Mouse (Mus musculus): ENCODE data around the gene Prkrip1. TPM values are rescaled to one million over a fixed set of nuclear protein-coding genes. Genes with fewer than 3 reads are reported as not detected.
A peak's percentile ranks its signal among the peaks of the same experiment; 100 is the strongest.

Prkrip1 gene
- polyA plus RNA-seq, 1 experiment from 2014 or later: 46.6 TPM

DNA sequence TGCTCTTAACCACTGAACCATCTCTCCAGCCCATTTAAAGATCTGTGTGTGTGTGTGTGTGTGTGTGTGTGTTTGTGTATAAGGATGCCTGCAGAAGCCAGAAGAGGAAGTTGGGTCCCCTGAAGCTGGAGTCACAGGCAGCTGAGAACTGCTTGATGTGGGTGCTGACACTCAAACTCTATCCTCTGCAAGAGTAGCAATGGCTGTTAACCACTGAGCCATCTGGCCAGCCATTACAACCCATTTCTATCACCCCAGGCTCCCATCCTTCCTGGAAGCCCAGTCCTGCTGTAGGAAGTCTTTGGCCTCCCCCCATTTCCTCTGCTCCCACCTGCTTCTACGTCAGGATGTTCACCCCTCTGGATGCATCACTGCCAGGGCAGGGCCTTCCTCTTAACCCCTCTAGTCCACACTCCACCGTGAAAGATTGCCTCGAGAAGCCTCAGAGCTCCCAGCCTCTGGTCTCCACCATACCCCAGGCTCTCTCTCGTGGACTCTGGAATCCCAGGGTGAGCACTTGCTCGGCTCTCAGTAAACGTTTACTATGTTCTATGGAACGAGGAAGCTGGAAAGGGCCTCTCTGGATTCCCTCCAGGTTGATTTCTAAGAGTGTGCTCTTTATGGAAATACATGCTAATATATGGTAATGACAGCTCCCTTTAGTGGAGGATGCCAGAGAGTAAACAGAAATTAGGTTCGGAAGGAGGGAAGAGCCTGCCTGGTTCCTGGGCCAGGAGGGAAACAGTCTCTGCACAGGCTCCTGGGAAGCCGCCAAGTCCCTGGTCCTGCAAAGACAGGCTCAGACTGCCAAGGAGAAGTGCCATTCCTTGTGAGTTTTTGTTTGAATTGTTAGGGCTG lies 24.9 kb downstream of the Prkrip1 start:
- H3K4me2 ChIP-seq (ENCODE audit: low read length): no peak overlapping the region
- H3K9me3 ChIP-seq (replicated peaks; ENCODE audit: low read length): no peaks in the 10 kb centered on the region
- ATAC-seq (replicated peaks; ENCODE audit: low FRiP score, low read depth): no peak
- no peak overlapping the region for H3K9ac ChIP-seq (ENCODE audit: low read depth, low read length)
- H3K27ac ChIP-seq: peak overlapping the region; percentile 50
- peaks cover 4% of the 10 kb centered on the region; the same call in 1 of the 2 replicates for H3K4me1 ChIP-seq (replicated peaks; ENCODE audit: insufficient read depth, low read length)
- no peak for DNase-seq (ENCODE audit: low spot score)
- 41% methylated on average over 9 of the region's 9 CpGs for WGBS
- no peak for TF ChIP-seq CTCF (IDR thresholded peaks at IDR 0.05; ENCODE audit: low read depth)
- H3K27me3 ChIP-seq (ENCODE audit: insufficient read depth, low read length): no peaks in the 10 kb centered on the region
- H3K36me3 ChIP-seq (ENCODE audit: insufficient read depth, low read length): peaks cover 2% of the 10 kb centered on the region; the same call in 1 of the 2 replicates
- no peak overlapping the region for H3K4me3 ChIP-seq (replicated peaks; ENCODE audit: low read depth, low read length)

DNA sequence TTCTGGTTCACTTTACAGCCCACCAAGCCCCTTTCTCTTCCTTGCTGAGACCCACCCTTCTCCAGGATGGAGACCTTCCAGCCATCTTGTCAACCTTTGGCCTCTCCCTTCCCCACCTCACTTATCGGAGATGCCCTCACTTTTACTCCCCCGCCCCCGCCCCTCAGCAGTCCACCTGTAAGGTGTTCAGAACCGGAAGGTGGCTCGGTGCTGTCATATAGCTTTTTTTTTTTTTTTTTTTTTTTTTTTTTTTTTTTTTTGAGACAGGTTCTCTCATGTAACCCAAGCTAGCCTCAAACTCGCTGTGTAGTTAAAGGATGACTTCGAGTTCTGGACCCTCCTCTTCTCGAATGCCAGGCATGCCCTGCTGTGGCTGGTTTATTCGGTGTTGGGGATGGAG lies 25.8 kb downstream of the Prkrip1 start:
- no peaks in the 10 kb centered on the region for H3K9me3 ChIP-seq (replicated peaks; ENCODE audit: low read length)
- WGBS: 77% methylated on average over 9 of the region's 9 CpGs
- 0 out of 2 replicates have a peak, but pooled peaks cover 2% of the 10 kb centered on the region for H3K36me3 ChIP-seq (ENCODE audit: insufficient read depth, low read length)
- no peak for TF ChIP-seq CTCF (IDR thresholded peaks at IDR 0.05; ENCODE audit: low read depth)
- H3K4me3 ChIP-seq (replicated peaks; ENCODE audit: low read depth, low read length): no peak overlapping the region
- H3K27ac ChIP-seq: no peak overlapping the region
- ATAC-seq (replicated peaks; ENCODE audit: low FRiP score, low read depth) (no peak), DNase-seq (ENCODE audit: low spot score) (no peak)
- H3K27me3 ChIP-seq (ENCODE audit: insufficient read depth, low read length): no peaks in the 10 kb centered on the region
- H3K4me1 ChIP-seq (replicated peaks; ENCODE audit: insufficient read depth, low read length): peaks cover 4% of the 10 kb centered on the region; the same call in 1 of the 2 replicates
- H3K4me2 ChIP-seq (ENCODE audit: low read length): no peak overlapping the region
- H3K9ac ChIP-seq (ENCODE audit: low read depth, low read length): no peak overlapping the region

GRCm38 (mm10) chr5:136171363-136172341 lies 27.1 kb downstream of the Prkrip1 start:
- no peaks in the 10 kb centered on the region for H3K27me3 ChIP-seq (ENCODE audit: insufficient read depth, low read length)
- ATAC-seq (replicated peaks; ENCODE audit: low FRiP score, low read depth): no peak
- H3K4me3 ChIP-seq (replicated peaks; ENCODE audit: low read depth, low read length): peak overlapping the region; percentile 50
- H3K27ac ChIP-seq: peak overlapping the region; percentile 15; the same call in 1 of the 2 replicates
- no peak overlapping the region for H3K9ac ChIP-seq (ENCODE audit: low read depth, low read length)
- H3K4me1 ChIP-seq (replicated peaks; ENCODE audit: insufficient read depth, low read length): peaks cover 4% of the 10 kb centered on the region; the same call in 1 of the 2 replicates
- no peak for TF ChIP-seq CTCF (IDR thresholded peaks at IDR 0.05; ENCODE audit: low read depth)
- peak overlapping the region; percentile 94 for H3K4me2 ChIP-seq (ENCODE audit: low read length)
- 28% methylated on average over 17 of the region's 17 CpGs for WGBS
- no peaks in the 10 kb centered on the region for H3K36me3 ChIP-seq (ENCODE audit: insufficient read depth, low read length)
- peak; percentile 36 for DNase-seq (ENCODE audit: low spot score)
- H3K9me3 ChIP-seq (replicated peaks; ENCODE audit: low read length): no peaks in the 10 kb centered on the region

GRCm38 (mm10) chr5:136170512-136171362 lies 28.0 kb downstream of the Prkrip1 start, which contains the start of gene Orai2:
Gene Orai2, minus strand, starts transcription at chr5:136170713.
- H3K4me1 ChIP-seq (replicated peaks; ENCODE audit: insufficient read depth, low read length): peaks cover 4% of the 10 kb centered on the region; the same call in 1 of the 2 replicates
- no peak for TF ChIP-seq CTCF (IDR thresholded peaks at IDR 0.05; ENCODE audit: low read depth)
- ATAC-seq (replicated peaks; ENCODE audit: low FRiP score, low read depth) (peak; percentile 82), DNase-seq (ENCODE audit: low spot score) (peak; percentile 89)
- H3K36me3 ChIP-seq (ENCODE audit: insufficient read depth, low read length): no peaks in the 10 kb centered on the region
- H3K9me3 ChIP-seq (replicated peaks; ENCODE audit: low read length): no peaks in the 10 kb centered on the region
- 2% methylated on average over 49 of the region's 49 CpGs for WGBS
- peak within 1 kb of the TSS; percentile 50 for H3K4me3 ChIP-seq (replicated peaks; ENCODE audit: low read depth, low read length)
- H3K27me3 ChIP-seq (ENCODE audit: insufficient read depth, low read length): no peaks in the 10 kb centered on the region
- peak within 1 kb of the TSS; percentile 57 for H3K9ac ChIP-seq (ENCODE audit: low read depth, low read length)
- peak within 1 kb of the TSS; percentile 32; the same call in 1 of the 2 replicates for H3K27ac ChIP-seq
- H3K4me2 ChIP-seq (ENCODE audit: low read length): peak within 1 kb of the TSS; percentile 94

DNA sequence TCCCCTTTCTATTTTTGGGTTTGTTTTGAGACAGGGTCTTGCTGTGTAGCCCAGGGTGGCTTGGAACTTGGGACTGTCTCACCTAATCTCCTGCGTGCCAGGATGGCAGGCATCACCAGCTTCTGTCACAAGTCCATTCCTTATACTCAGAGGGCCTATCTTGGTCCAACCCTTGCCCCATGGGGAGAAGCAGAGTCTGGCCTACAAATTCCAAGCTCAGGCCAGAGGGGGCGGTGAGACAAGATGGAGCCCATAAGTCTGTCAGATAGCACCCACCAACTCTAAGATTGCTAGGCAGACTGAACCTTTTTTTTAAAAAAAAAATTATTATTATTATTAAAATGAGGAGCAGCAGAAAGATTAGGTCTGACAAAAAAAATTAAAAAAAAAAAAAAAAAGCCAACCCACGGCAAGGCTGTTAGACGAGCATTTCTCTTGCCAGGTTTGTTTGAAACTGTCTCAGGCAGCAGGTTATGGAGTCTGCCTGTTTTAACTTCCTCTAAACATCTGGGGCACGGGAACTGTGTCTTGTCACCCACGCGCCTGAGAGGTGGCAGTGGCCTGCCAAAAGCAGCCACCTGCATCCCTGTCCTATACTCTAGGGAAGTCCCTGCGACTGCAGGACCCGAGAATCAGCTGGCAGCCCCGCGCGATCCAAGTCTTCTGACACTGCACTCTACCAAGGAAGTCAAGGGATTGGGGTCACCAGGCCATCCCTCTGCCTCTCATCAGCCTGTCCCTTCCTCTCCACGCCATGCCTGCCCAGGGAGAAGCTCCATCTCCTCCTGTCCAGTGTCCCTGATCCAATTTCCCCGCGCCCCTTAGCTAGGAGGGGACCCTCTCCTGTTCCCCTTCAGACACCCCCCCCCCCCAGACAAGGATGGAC lies 28.9 kb downstream of the Prkrip1 start:
- DNase-seq (ENCODE audit: low spot score): peak; percentile 51
- H3K27ac ChIP-seq: no peak overlapping the region

More for the DNA sequence above, 28.9 kb downstream of the Prkrip1 start:
- TF ChIP-seq CTCF (IDR thresholded peaks at IDR 0.05; ENCODE audit: low read depth): no peak
- H3K4me3 ChIP-seq (replicated peaks; ENCODE audit: low read depth, low read length): peak overlapping the region; percentile 50
- H3K4me2 ChIP-seq (ENCODE audit: low read length): peak overlapping the region; percentile 94
- peaks cover 4% of the 10 kb centered on the region; the same call in 1 of the 2 replicates for H3K4me1 ChIP-seq (replicated peaks; ENCODE audit: insufficient read depth, low read length)
- H3K9ac ChIP-seq (ENCODE audit: low read depth, low read length): peak overlapping the region; percentile 57
- H3K9me3 ChIP-seq (replicated peaks; ENCODE audit: low read length): no peaks in the 10 kb centered on the region
- no peaks in the 10 kb centered on the region for H3K36me3 ChIP-seq (ENCODE audit: insufficient read depth, low read length)
- 13% methylated on average over 15 of the region's 15 CpGs for WGBS
- H3K27me3 ChIP-seq (ENCODE audit: insufficient read depth, low read length): no peaks in the 10 kb centered on the region
- ATAC-seq (replicated peaks; ENCODE audit: low FRiP score, low read depth): no peak; the same call in none of the 2 replicates

Measured in kidney, postnatal 0 days (tissue).